Mouse (Mus musculus): Measurements from ENCODE around the gene Surf6. TPM values are rescaled to one million over a fixed set of nuclear protein-coding genes. Genes with fewer than 3 reads are reported as not detected.

The Surf6 gene
- polyA plus RNA-seq, 1 experiment from 2014 or later: 30.2 TPM

GRCm38 (mm10) chr2:26878571-26878970, 24.1 kb downstream of the Surf6 start:
- H3K4me2 ChIP-seq (replicated peaks): no peak overlapping the region
- H3K27ac ChIP-seq: no peak overlapping the region
- H3K4me3 ChIP-seq: no peak overlapping the region
- H3K36me3 ChIP-seq: no peaks in the 10 kb centered on the region
- no peaks in the 10 kb centered on the region for H3K4me1 ChIP-seq
- no peak overlapping the region for H3K9ac ChIP-seq
- no peaks in the 10 kb centered on the region for H3K27me3 ChIP-seq (replicated peaks)
- H3K9me3 ChIP-seq: peaks cover 9% of the 10 kb centered on the region; the same call in 1 of the 2 replicates
- ATAC-seq (ENCODE audit: low FRiP score, low read depth): no peak

DNA sequence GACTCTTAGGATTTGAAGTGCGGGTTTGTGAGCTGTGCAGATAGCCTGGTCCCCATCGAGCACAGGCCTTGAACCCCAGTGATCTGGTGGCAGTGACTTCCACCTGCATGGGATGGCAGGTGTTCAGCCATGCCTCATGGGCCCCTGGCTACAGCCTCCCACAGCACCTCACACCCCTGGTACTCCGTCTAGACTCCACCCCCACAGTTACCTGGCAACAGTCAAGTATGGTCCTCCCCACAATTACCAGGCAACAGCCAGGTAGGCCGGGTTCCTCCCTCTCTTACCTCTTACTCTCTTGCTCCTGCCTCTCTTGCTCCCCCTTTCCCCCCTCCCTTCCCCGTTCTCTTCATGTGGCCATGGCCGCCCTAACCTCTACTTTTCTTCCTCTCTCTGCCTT, 32.0 kb downstream of the Surf6 start:
- Histone ChIP-seq H3K9me3 (no peaks in the 10 kb centered on the region), H3K27me3 (replicated peaks) (no peaks in the 10 kb centered on the region), H3K4me3 (no peak overlapping the region), H3K27ac (no peak overlapping the region), H3K4me2 (replicated peaks) (no peak overlapping the region), H3K4me1 (no peaks in the 10 kb centered on the region), H3K9ac (no peak overlapping the region), H3K36me3 (no peaks in the 10 kb centered on the region)
- ATAC-seq (ENCODE audit: low FRiP score, low read depth): no peak
- 65% methylated on average over 6 of the region's 6 CpGs for WGBS

GRCm38 (mm10) chr2:26864879-26865278, 37.8 kb downstream of the Surf6 start, which contains the start of gene Abo:
Gene Abo, minus strand, starts transcription at chr2:26864979.
- 82% methylated on average over 3 of the region's 3 CpGs for WGBS
- Histone ChIP-seq H3K4me3 (no peak within 1 kb of the TSS), H3K9me3 (no peaks in the 10 kb centered on the region), H3K27ac (no peak within 1 kb of the TSS), H3K27me3 (replicated peaks) (no peaks in the 10 kb centered on the region), H3K36me3 (no peaks in the 10 kb centered on the region), H3K9ac (no peak within 1 kb of the TSS), H3K4me2 (replicated peaks) (no peak within 1 kb of the TSS), H3K4me1 (no peaks in the 10 kb centered on the region)
- no peak for ATAC-seq (ENCODE audit: low FRiP score, low read depth)

GRCm38 (mm10) chr2:26862856-26863255, 39.8 kb downstream of the Surf6 start:
- Histone ChIP-seq H3K4me1 (no peaks in the 10 kb centered on the region), H3K27ac (no peak overlapping the region), H3K4me2 (replicated peaks) (no peak overlapping the region), H3K9ac (no peak overlapping the region), H3K27me3 (replicated peaks) (no peaks in the 10 kb centered on the region), H3K36me3 (no peaks in the 10 kb centered on the region), H3K9me3 (no peaks in the 10 kb centered on the region), H3K4me3 (no peak overlapping the region)
- ATAC-seq (ENCODE audit: low FRiP score, low read depth): no peak
- 83% methylated on average over 3 of the region's 3 CpGs for WGBS

- Histone ChIP-seq H3K4me3 (no peak overlapping the region), H3K9ac (no peak overlapping the region), H3K9me3 (0 out of 2 replicates have a peak, but pooled peaks cover under 1% of the 10 kb centered on the region), H3K27ac (no peak overlapping the region), H3K36me3 (no peaks in the 10 kb centered on the region), H3K27me3 (replicated peaks) (no peaks in the 10 kb centered on the region), H3K4me1 (no peaks in the 10 kb centered on the region), H3K4me2 (replicated peaks) (no peak overlapping the region)
- ATAC-seq (ENCODE audit: low FRiP score, low read depth): no peak
- 64% methylated on average over 2 of the region's 2 CpGs for WGBS
These were observed 55.0 kb downstream of the Surf6 start for GRCm38 (mm10) chr2:26847706-26848105.

Other genes starting within 250 kb of the Surf6 start
- gene Lcn4, start 231.6 kb downstream of the Surf6 start, polyA plus RNA-seq (2016; fragmentation: Nextera tagmentation; extraction: Ambion mirVana): not detected in 2 replicates
- gene Abo, start 37.9 kb downstream of the Surf6 start, polyA plus RNA-seq (2016; fragmentation: Nextera tagmentation; extraction: Ambion mirVana): not detected in 2 replicates
- 112 and 115 TPM in 2 replicates for gene Med22, start 7.8 kb upstream of the Surf6 start, polyA plus RNA-seq (2016; fragmentation: Nextera tagmentation; extraction: Ambion mirVana)
- gene Rpl7a, start 7.9 kb upstream of the Surf6 start, polyA plus RNA-seq (2016; fragmentation: Nextera tagmentation; extraction: Ambion mirVana): 467 and 486 TPM in 2 replicates
- gene Surf2, start 13.5 kb upstream of the Surf6 start, polyA plus RNA-seq (2016; fragmentation: Nextera tagmentation; extraction: Ambion mirVana): 55.3 and 55.7 TPM in 2 replicates
- 56.3 and 59.5 TPM in 2 replicates for gene Surf1, start 13.7 kb upstream of the Surf6 start, polyA plus RNA-seq (2016; fragmentation: Nextera tagmentation; extraction: Ambion mirVana)
- gene Surf4, start 31.0 kb upstream of the Surf6 start, polyA plus RNA-seq (2016; fragmentation: Nextera tagmentation; extraction: Ambion mirVana): 137 and 140 TPM in 2 replicates
- 0.20 TPM in 1 of 2 replicates, not detected in the other for gene Stkld1, start 31.2 kb upstream of the Surf6 start, polyA plus RNA-seq (2016; fragmentation: Nextera tagmentation; extraction: Ambion mirVana)
- gene Rexo4, start 61.5 kb upstream of the Surf6 start, polyA plus RNA-seq (2016; fragmentation: Nextera tagmentation; extraction: Ambion mirVana): 41.1 and 42.3 TPM in 2 replicates
- not detected in 2 replicates for gene Adamts13, start 70.5 kb upstream of the Surf6 start, polyA plus RNA-seq (2016; fragmentation: Nextera tagmentation; extraction: Ambion mirVana)
- 124 and 130 TPM in 2 replicates for gene Cacfd1, start 107.0 kb upstream of the Surf6 start, polyA plus RNA-seq (2016; fragmentation: Nextera tagmentation; extraction: Ambion mirVana)
- 6.1 and 7.9 TPM in 2 replicates for gene Slc2a6, start 125.1 kb upstream of the Surf6 start, polyA plus RNA-seq (2016; fragmentation: Nextera tagmentation; extraction: Ambion mirVana)
- gene Mymk, start 169.3 kb upstream of the Surf6 start, polyA plus RNA-seq (2016; fragmentation: Nextera tagmentation; extraction: Ambion mirVana): 6.4 and 7.0 TPM in 2 replicates
- gene Adamtsl2, start 176.5 kb upstream of the Surf6 start, polyA plus RNA-seq (2016; fragmentation: Nextera tagmentation; extraction: Ambion mirVana): 6.4 and 9.3 TPM in 2 replicates
- gene Fam163b, start 239.6 kb upstream of the Surf6 start, polyA plus RNA-seq (2016; fragmentation: Nextera tagmentation; extraction: Ambion mirVana): 0.74 and 0.80 TPM in 2 replicates

All from neural tube, embryonic 12.5 days (tissue).